Mouse (Mus musculus) forebrain, embryonic 11.5 days (tissue): Measurements from ENCODE around the gene Zfp319. TPM values are rescaled to one million over a fixed set of nuclear protein-coding genes. Genes with fewer than 3 reads are reported as not detected.

Experiments used
- ATAC-seq: fragments of 200-750 bp; cut with Nextera tagmentation; replicated peaks from 2 replicates; pipeline ENCODE4 v1.8.0; 2017; ENCODE audit warnings: moderate TSS enrichment; ENCODE audit not compliant: low FRiP score
- DNase-seq: peaks from one replicate; pipeline ENCODE4 v3.0.0-alpha.2; 2017; ENCODE audit warnings: low spot score
- H3K27ac ChIP-seq: fragments of 300-500 bp; sonication (generic); 2 replicates; pipeline ENCODE4 v1.5.1; 2014; ENCODE audit warnings: low read depth, low read length
- H3K27me3 ChIP-seq: fragments of 300-500 bp; sonication (generic); 2 replicates; pipeline ENCODE4 v1.6.1; 2014; ENCODE audit warnings: mild to moderate bottlenecking, low read length, mixed read lengths; ENCODE audit not compliant: control insufficient read depth, insufficient read depth
- H3K36me3 ChIP-seq: fragments of 300-500 bp; sonication (generic); 2 replicates; pipeline ENCODE4 v1.6.1; 2014; ENCODE audit warnings: mild to moderate bottlenecking, low read length, moderate library complexity, mixed read lengths; ENCODE audit not compliant: control insufficient read depth, insufficient read depth
- H3K4me1 ChIP-seq: fragments of 300-500 bp; sonication (generic); replicated peaks from 2 replicates; pipeline ENCODE4 v1.6.1; 2014; ENCODE audit warnings: low read length, mixed read lengths; ENCODE audit not compliant: control insufficient read depth, insufficient read depth
- H3K4me2 ChIP-seq: fragments of 300-500 bp; sonication (generic); 2 replicates; pipeline ENCODE4 v1.6.1; 2014; ENCODE audit warnings: low read depth, mild to moderate bottlenecking, low read length, moderate library complexity, mixed read lengths; ENCODE audit not compliant: severe bottlenecking
- H3K4me3 ChIP-seq: fragments of 300-500 bp; sonication (generic); 2 replicates; pipeline ENCODE4 v1.5.1; 2014; ENCODE audit warnings: low read depth, low read length
- H3K9ac ChIP-seq: fragments of 300-500 bp; sonication (generic); 2 replicates; pipeline ENCODE4 v1.6.1; 2014; ENCODE audit warnings: low read length
- H3K9me3 ChIP-seq: fragments of 300-500 bp; sonication (generic); 2 replicates; pipeline ENCODE4 v1.6.1; 2016; ENCODE audit warnings: low read length, mixed read lengths; ENCODE audit not compliant: control insufficient read depth
- WGBS: fragments of 180-500 bp; shearing (Covaris S2); extraction: QIAGEN DNeasy Blood & Tissue Kit; methylation state at CpG from one replicate; pipeline ENCODE4 v1.1.7; 2014; 5-methylcytosine and 5-hydroxymethylcytosine counted together
- polyA plus RNA-seq: library from polyadenylated mRNA; unstranded; fragments of >200 nt; fragmentation: Nextera tagmentation; extraction: Ambion mirVana; gene quantifications from 2 replicates; pipeline ENCODE4 v1.2.1, GENCODE M21; 2014

Zfp319 gene
- polyA plus RNA-seq, 1 experiment from 2014 or later: 14.6 TPM

- H3K4me1 ChIP-seq: no peaks in the 10 kb centered on the region
- no peaks in the 10 kb centered on the region for H3K27me3 ChIP-seq
- no peak for DNase-seq
- 88% methylated on average over 12 of the region's 12 CpGs for WGBS
- no peaks in the 10 kb centered on the region; the same call in 1 of the 2 replicates for H3K36me3 ChIP-seq
- H3K9ac ChIP-seq: no peak overlapping the region
- H3K4me3 ChIP-seq: no peak overlapping the region
- H3K4me2 ChIP-seq: no peak overlapping the region
- ATAC-seq: no peak
- no peak overlapping the region for H3K27ac ChIP-seq
- no peaks in the 10 kb centered on the region for H3K9me3 ChIP-seq
Measured at GRCm38 (mm10) chr8:95373389-95374002, 41.7 kb upstream of the Zfp319 start.

- Histone ChIP-seq H3K9ac (no peak overlapping the region), H3K4me2 (no peak overlapping the region), H3K27ac (no peak overlapping the region), H3K9me3 (no peaks in the 10 kb centered on the region), H3K4me1 (no peaks in the 10 kb centered on the region), H3K4me3 (no peak overlapping the region), H3K36me3 (no peaks in the 10 kb centered on the region; the same call in 1 of the 2 replicates), H3K27me3 (no peaks in the 10 kb centered on the region)
- DNase-seq: no peak
- WGBS: 59% methylated on average over 20 of the region's 20 CpGs
- no peak for ATAC-seq
Measured at GRCm38 (mm10) chr8:95369581-95370326, 38.0 kb upstream of the Zfp319 start.

- H3K9ac ChIP-seq: no peak overlapping the region
- no peaks in the 10 kb centered on the region for H3K4me1 ChIP-seq
- no peak overlapping the region for H3K4me3 ChIP-seq
- no peak overlapping the region for H3K27ac ChIP-seq
- H3K9me3 ChIP-seq: no peaks in the 10 kb centered on the region
- DNase-seq (no peak), ATAC-seq (no peak)
- no peak overlapping the region for H3K4me2 ChIP-seq
- no peaks in the 10 kb centered on the region for H3K27me3 ChIP-seq
- no peaks in the 10 kb centered on the region; the same call in 1 of the 2 replicates for H3K36me3 ChIP-seq
- 98% methylated on average over 2 of the region's 2 CpGs for WGBS
Measured at GRCm38 (mm10) chr8:95363849-95364248, 32.1 kb upstream of the Zfp319 start.

- H3K36me3 ChIP-seq: no peaks in the 10 kb centered on the region
- WGBS: 78% methylated on average over 6 of the region's 6 CpGs
- ATAC-seq: no peak
- no peaks in the 10 kb centered on the region for H3K4me1 ChIP-seq
- H3K27me3 ChIP-seq: no peaks in the 10 kb centered on the region
- no peak overlapping the region for H3K4me3 ChIP-seq
- no peak overlapping the region for H3K9ac ChIP-seq
- H3K4me2 ChIP-seq: no peak overlapping the region
- no peaks in the 10 kb centered on the region for H3K9me3 ChIP-seq
- H3K27ac ChIP-seq: no peak overlapping the region
- DNase-seq: no peak
Measured at GRCm38 (mm10) chr8:95362272-95362671, 30.5 kb upstream of the Zfp319 start.

GRCm38 (mm10) chr8:95361016-95361341 lies 29.2 kb upstream of the Zfp319 start:
- no peaks in the 10 kb centered on the region for H3K4me1 ChIP-seq
- no peaks in the 10 kb centered on the region for H3K36me3 ChIP-seq
- H3K9me3 ChIP-seq: no peaks in the 10 kb centered on the region
- no peak overlapping the region; the same call in 1 of the 2 replicates for H3K9ac ChIP-seq
- no peak overlapping the region for H3K27ac ChIP-seq
- no peak for DNase-seq
- no peak for ATAC-seq
- no peaks in the 10 kb centered on the region for H3K27me3 ChIP-seq
- 76% methylated on average over 3 of the region's 3 CpGs for WGBS
- no peak overlapping the region for H3K4me2 ChIP-seq
- H3K4me3 ChIP-seq: no peak overlapping the region

- H3K4me3 ChIP-seq: no peak overlapping the region
- ATAC-seq: no peak
- H3K4me2 ChIP-seq: no peak overlapping the region
- H3K9me3 ChIP-seq: no peaks in the 10 kb centered on the region
- H3K36me3 ChIP-seq: no peaks in the 10 kb centered on the region
- no peak overlapping the region; the same call in 1 of the 2 replicates for H3K9ac ChIP-seq
- WGBS: 54% methylated on average over 7 of the region's 7 CpGs
- no peaks in the 10 kb centered on the region for H3K4me1 ChIP-seq
- no peak for DNase-seq
- no peaks in the 10 kb centered on the region for H3K27me3 ChIP-seq
- 0 out of 2 replicates have a peak overlapping the region, but pooled peaks have one; percentile 25 for H3K27ac ChIP-seq
Measured at GRCm38 (mm10) chr8:95360181-95361015, 28.6 kb upstream of the Zfp319 start.

- 67% methylated on average over 8 of the region's 8 CpGs for WGBS
- DNase-seq (no peak), ATAC-seq (no peak)
- Histone ChIP-seq H3K9me3 (no peaks in the 10 kb centered on the region), H3K27ac (no peak overlapping the region), H3K4me1 (peaks cover 2% of the 10 kb centered on the region; the same call in 1 of the 2 replicates), H3K27me3 (no peaks in the 10 kb centered on the region), H3K4me3 (no peak overlapping the region), H3K9ac (no peak overlapping the region), H3K4me2 (no peak overlapping the region), H3K36me3 (no peaks in the 10 kb centered on the region)
Measured at GRCm38 (mm10) chr8:95358550-95359411, 27.0 kb upstream of the Zfp319 start.

- no peaks in the 10 kb centered on the region for H3K36me3 ChIP-seq
- 95% methylated on average over 2 of the region's 2 CpGs for WGBS
- H3K4me1 ChIP-seq: peaks cover 6% of the 10 kb centered on the region
- H3K27me3 ChIP-seq: no peaks in the 10 kb centered on the region
- ATAC-seq (no peak), DNase-seq (no peak)
- no peak overlapping the region for H3K9ac ChIP-seq
- no peak overlapping the region for H3K27ac ChIP-seq
- no peak overlapping the region for H3K4me3 ChIP-seq
- H3K9me3 ChIP-seq: no peaks in the 10 kb centered on the region
- H3K4me2 ChIP-seq: no peak overlapping the region
Measured at GRCm38 (mm10) chr8:95354606-95355005, 22.9 kb upstream of the Zfp319 start.
